Mouse (Mus musculus) ZHBTc4 (cell line): Measurements from ENCODE around the gene Cdkl2.

ENCODE experiments used
- DNase-seq: peaks from one replicate; pipeline ENCODE4 v3.0.0-alpha.2; 2011; ENCODE audit warnings: low read depth, low spot score

The Cdkl2 gene

GRCm38 (mm10) chr5:92043783-92044182 is at the start of gene Cdkl2:
Gene Cdkl2, minus strand, starts transcription at chr5:92043883.
- no peak for DNase-seq

- DNase-seq, result no peak
Observed at GRCm38 (mm10) chr5:92087469-92087868, 43.8 kb upstream of the Cdkl2 start.

- DNase-seq, result no peak
Observed at GRCm38 (mm10) chr5:92085821-92086550, 42.3 kb upstream of the Cdkl2 start.

GRCm38 (mm10) chr5:92085246-92085645 is 41.6 kb upstream of the Cdkl2 start:
- DNase-seq, result no peak

- DNase-seq, result peak; percentile 100
Observed at GRCm38 (mm10) chr5:92083417-92084038, 39.8 kb upstream of the Cdkl2 start, which contains the start of gene G3bp2. Gene G3bp2, minus strand, starts transcription at chr5:92083719.

GRCm38 (mm10) chr5:92082821-92083401 is 39.2 kb upstream of the Cdkl2 start:
- DNase-seq, result peak; percentile 63

GRCm38 (mm10) chr5:92081326-92081725 is 37.6 kb upstream of the Cdkl2 start:
- DNase-seq, result no peak

- DNase-seq, result peak; percentile 30
Observed at GRCm38 (mm10) chr5:92080400-92080799, 36.7 kb upstream of the Cdkl2 start.

- no peak for DNase-seq
Observed at GRCm38 (mm10) chr5:92079304-92079703, 35.6 kb upstream of the Cdkl2 start.

GRCm38 (mm10) chr5:92078751-92079150 is 35.1 kb upstream of the Cdkl2 start:
- DNase-seq, result no peak

GRCm38 (mm10) chr5:92076273-92076672 is 32.6 kb upstream of the Cdkl2 start:
- DNase-seq, result peak; percentile 46

- peak; percentile 85 for DNase-seq
Observed at GRCm38 (mm10) chr5:92074061-92074460, 30.4 kb upstream of the Cdkl2 start.

- peak; percentile 41 for DNase-seq
Observed at GRCm38 (mm10) chr5:92063192-92063591, 19.5 kb upstream of the Cdkl2 start.

- no peak for DNase-seq
Observed at GRCm38 (mm10) chr5:92052866-92053265, 9.2 kb upstream of the Cdkl2 start.

GRCm38 (mm10) chr5:92050419-92050818 is 6.7 kb upstream of the Cdkl2 start:
- DNase-seq, result no peak

GRCm38 (mm10) chr5:92042377-92043348 is 1.0 kb downstream of the Cdkl2 start:
- DNase-seq, result peak; percentile 100

- no peak for DNase-seq
Observed at GRCm38 (mm10) chr5:92019960-92020359, 23.7 kb downstream of the Cdkl2 start.

- no peak for DNase-seq
Observed at GRCm38 (mm10) chr5:92011756-92012155, 31.9 kb downstream of the Cdkl2 start.

- DNase-seq, result no peak
Observed at GRCm38 (mm10) chr5:92009827-92010226, 33.9 kb downstream of the Cdkl2 start.

GRCm38 (mm10) chr5:92003011-92003410 is 40.7 kb downstream of the Cdkl2 start:
- DNase-seq, result peak; percentile 27

- peak; percentile 33 for DNase-seq
Observed at GRCm38 (mm10) chr5:92000770-92001169, 42.9 kb downstream of the Cdkl2 start.

- peak; percentile 87 for DNase-seq
Observed at GRCm38 (mm10) chr5:91994546-91994945, 49.1 kb downstream of the Cdkl2 start.
